Mouse (Mus musculus) stomach, postnatal 0 days (tissue): ENCODE results near the gene Vgll4.

Source experiments
- CTCF ChIP-seq: IDR thresholded peaks from 2 replicates; pipeline ENCODE4 v1.5.1; 2016; ENCODE audit warnings: antibody characterized with exemption, low read depth, mild to moderate bottlenecking, moderate library complexity
- EP300 ChIP-seq: optimal IDR thresholded peaks from 2 replicates; pipeline ENCODE3; 2016; ENCODE audit warnings: antibody characterized with exemption

- TF ChIP-seq CTCF (no peak), EP300 (no peak)
Observed at GRCm38 (mm10) chr6:114982671-114983070, 12.9 kb upstream of the Vgll4 start.
